Mouse (Mus musculus): ENCODE measurements around the gene Taar8c.

Gene Taar8c

GRCm38 (mm10) chr10:24058986-24059385 is 42.7 kb downstream of the Taar8c start:
- no peak for DNase-seq

- no peak for DNase-seq
Observed at GRCm38 (mm10) chr10:24052039-24052438, 49.7 kb downstream of the Taar8c start.

Measured in kidney, postnatal 36 days (tissue).